Mouse (Mus musculus) limb, embryonic 13.5 days (tissue): ENCODE measurements around the gene Lrg1. TPM values are rescaled to one million over a fixed set of nuclear protein-coding genes. Genes with fewer than 3 reads are reported as not detected.

Experiments used
- ATAC-seq: fragments of 200-750 bp; cut with Nextera tagmentation; 2 replicates; pipeline ENCODE4 v1.8.0; 2017; ENCODE audit warnings: low read depth, moderate number of reproducible peaks, moderate TSS enrichment; ENCODE audit not compliant: low FRiP score
- H3K27ac ChIP-seq: fragments of 300-500 bp; sonication (generic); 2 replicates; pipeline ENCODE4 v1.5.1; 2015; ENCODE audit warnings: inconsistent platforms, mild to moderate bottlenecking, moderate library complexity
- H3K27me3 ChIP-seq: fragments of 300-500 bp; sonication (generic); 2 replicates; pipeline ENCODE4 v1.6.1; 2015; ENCODE audit warnings: mild to moderate bottlenecking, inconsistent platforms
- H3K36me3 ChIP-seq: fragments of 300-500 bp; sonication (generic); 2 replicates; pipeline ENCODE4 v1.6.1; 2015; ENCODE audit warnings: inconsistent platforms, mild to moderate bottlenecking, moderate library complexity
- H3K4me1 ChIP-seq: fragments of 300-500 bp; sonication (generic); 2 replicates; pipeline ENCODE4 v1.6.1; 2015; ENCODE audit warnings: inconsistent platforms
- H3K4me2 ChIP-seq: fragments of 300-500 bp; sonication (generic); replicated peaks from 2 replicates; pipeline ENCODE4 v1.6.1; 2015; ENCODE audit warnings: inconsistent platforms, mild to moderate bottlenecking, moderate library complexity
- H3K4me3 ChIP-seq: fragments of 300-500 bp; sonication (generic); 2 replicates; pipeline ENCODE4 v1.5.1; 2015; ENCODE audit warnings: moderate library complexity, mild to moderate bottlenecking, inconsistent platforms
- H3K9ac ChIP-seq: fragments of 300-500 bp; sonication (generic); 2 replicates; pipeline ENCODE4 v1.6.1; 2015; ENCODE audit warnings: mild to moderate bottlenecking, inconsistent platforms
- H3K9me3 ChIP-seq: fragments of 300-500 bp; sonication (generic); 2 replicates; pipeline ENCODE4 v1.6.1; 2016; ENCODE audit warnings: inconsistent platforms
- WGBS: fragments of 180-500 bp; shearing (Covaris S2); methylation state at CpG from one replicate; pipeline ENCODE4 v1.1.7; 2015; 5-methylcytosine and 5-hydroxymethylcytosine counted together
- polyA plus RNA-seq: library from polyadenylated mRNA; unstranded; fragments of >200 nt; fragmentation: Nextera tagmentation; extraction: Ambion mirVana; gene quantifications from 2 replicates; pipeline ENCODE4 v1.2.1, GENCODE M21; 2015

Gene Lrg1
- polyA plus RNA-seq, 1 experiment from 2014 or later = 0.37 TPM

GRCm38 (mm10) chr17:56133457-56134363 lies 11.9 kb upstream of the Lrg1 start:
- Histone ChIP-seq H3K4me2 (peak overlapping the region; percentile 67), H3K4me1 (peaks cover 25% of the 10 kb centered on the region), H3K9ac (peak overlapping the region; percentile 48; the same call in 1 of the 2 replicates), H3K27me3 (peaks cover 32% of the 10 kb centered on the region), H3K4me3 (peak overlapping the region; percentile 34), H3K9me3 (no peaks in the 10 kb centered on the region), H3K27ac (no peak overlapping the region), H3K36me3 (no peaks in the 10 kb centered on the region; the same call in none of the 2 replicates)
- 22% methylated on average over 19 of the region's 21 CpGs for WGBS
- ATAC-seq = peak; percentile 41; the same call in 1 of the 2 replicates

DNA sequence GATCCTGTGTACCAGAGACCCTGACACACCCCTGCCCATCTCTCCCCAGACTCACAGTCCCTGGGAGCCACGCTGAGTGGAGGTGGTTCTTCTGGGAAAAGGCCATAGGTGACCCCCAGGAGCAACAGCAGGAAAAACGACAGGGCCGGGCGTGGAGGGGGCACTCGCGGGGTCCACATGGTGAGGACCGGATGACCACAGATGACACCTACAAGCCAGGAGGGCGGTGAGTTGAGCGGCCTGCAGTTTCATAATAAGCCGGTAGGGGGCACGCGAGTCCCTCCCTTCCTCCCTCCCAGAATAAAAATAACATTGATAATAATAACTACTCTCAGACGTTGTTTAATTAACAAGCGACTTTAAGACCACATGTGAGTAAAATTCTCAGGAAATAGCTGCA lies 10.9 kb upstream of the Lrg1 start:
- H3K9me3 ChIP-seq = no peaks in the 10 kb centered on the region
- H3K4me3 ChIP-seq = no peak overlapping the region
- no peak overlapping the region for H3K27ac ChIP-seq
- no peak overlapping the region for H3K9ac ChIP-seq
- no peak overlapping the region for H3K4me2 ChIP-seq
- 7% methylated on average over 14 of the region's 14 CpGs for WGBS
- no peaks in the 10 kb centered on the region; the same call in none of the 2 replicates for H3K36me3 ChIP-seq
- H3K27me3 ChIP-seq = peaks cover 22% of the 10 kb centered on the region
- no peak for ATAC-seq
- peaks cover 18% of the 10 kb centered on the region for H3K4me1 ChIP-seq

DNA sequence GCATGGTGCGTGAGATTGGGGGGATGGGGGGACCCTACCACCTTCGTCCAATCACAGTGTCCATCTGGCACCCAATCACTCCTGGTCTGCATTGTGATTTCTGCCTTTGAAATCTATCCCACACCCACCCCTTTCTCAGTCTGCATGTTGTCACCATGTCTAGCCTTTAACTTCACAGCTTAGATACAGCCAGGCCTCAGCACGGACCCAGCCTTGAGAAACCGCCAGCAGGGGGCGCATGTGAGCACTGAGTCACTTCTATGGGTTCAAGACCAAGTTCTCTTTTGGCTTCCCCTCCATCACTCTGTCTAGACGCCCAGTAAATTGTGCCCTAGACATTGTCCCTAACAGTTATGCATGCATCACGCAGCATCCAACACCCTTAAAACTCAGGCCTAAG lies 10.0 kb upstream of the Lrg1 start:
- Histone ChIP-seq H3K27me3 (peaks cover 14% of the 10 kb centered on the region), H3K4me2 (no peak overlapping the region), H3K9ac (no peak overlapping the region), H3K4me3 (no peak overlapping the region), H3K4me1 (peaks cover 18% of the 10 kb centered on the region), H3K9me3 (no peaks in the 10 kb centered on the region), H3K36me3 (no peaks in the 10 kb centered on the region; the same call in none of the 2 replicates), H3K27ac (no peak overlapping the region)
- 43% methylated on average over 7 of the region's 7 CpGs for WGBS
- no peak for ATAC-seq

DNA sequence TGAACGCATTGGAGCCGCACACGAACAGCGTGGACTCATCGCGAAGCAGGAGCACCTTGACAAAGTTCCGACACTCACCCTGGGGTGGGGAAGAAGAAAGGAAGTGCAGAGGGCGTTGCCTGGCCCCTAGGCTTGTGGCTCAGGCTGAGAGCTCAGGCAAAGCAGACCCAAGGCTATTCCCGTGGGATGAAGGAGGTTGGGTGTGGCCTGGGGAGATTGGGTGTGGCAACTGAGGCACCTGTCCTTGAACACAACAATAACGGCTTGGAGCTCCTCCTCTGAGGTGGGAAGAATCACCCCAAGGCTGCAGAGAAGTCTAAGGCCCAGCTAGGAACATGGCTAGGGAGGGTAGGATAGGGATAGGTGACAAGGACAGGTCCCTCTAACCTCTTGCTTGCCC lies 9.3 kb upstream of the Lrg1 start:
- Histone ChIP-seq H3K4me3 (no peak overlapping the region), H3K27ac (no peak overlapping the region), H3K4me1 (peaks cover 18% of the 10 kb centered on the region), H3K9ac (no peak overlapping the region), H3K9me3 (no peaks in the 10 kb centered on the region), H3K27me3 (peaks cover 18% of the 10 kb centered on the region), H3K4me2 (no peak overlapping the region), H3K36me3 (no peaks in the 10 kb centered on the region; the same call in none of the 2 replicates)
- 94% methylated on average over 10 of the region's 10 CpGs for WGBS
- ATAC-seq = no peak

- no peak for ATAC-seq
- Histone ChIP-seq H3K36me3 (no peaks in the 10 kb centered on the region; the same call in none of the 2 replicates), H3K27ac (no peak overlapping the region), H3K27me3 (peaks cover 35% of the 10 kb centered on the region), H3K4me3 (no peak overlapping the region), H3K4me1 (peaks cover 13% of the 10 kb centered on the region; the same call in 1 of the 2 replicates), H3K9me3 (peaks cover 1% of the 10 kb centered on the region), H3K4me2 (no peak overlapping the region), H3K9ac (no peak overlapping the region)
- WGBS = 80% methylated on average over 15 of the region's 15 CpGs
These were observed 6.4 kb upstream of the Lrg1 start for GRCm38 (mm10) chr17:56128246-56128645.

DNA sequence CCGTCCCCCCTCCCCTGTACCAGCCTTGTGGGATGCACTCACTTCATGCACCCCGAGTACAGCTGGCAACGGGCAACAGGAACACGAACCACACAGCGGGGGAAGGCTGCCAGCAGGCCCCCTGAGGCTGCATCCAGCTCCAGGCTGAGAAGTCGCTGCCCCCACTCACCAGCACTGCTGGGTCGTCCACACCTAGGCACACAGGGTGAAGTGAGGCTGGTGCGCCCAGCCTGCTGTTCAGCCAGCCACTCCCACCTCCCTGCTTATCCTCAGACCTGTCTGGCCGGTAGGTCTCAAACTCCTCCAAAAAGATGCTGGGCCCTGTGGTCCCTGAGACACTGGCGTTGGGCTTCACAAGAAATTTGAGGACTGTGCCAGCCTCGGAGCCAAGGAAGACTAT lies 4.4 kb upstream of the Lrg1 start:
- no peak overlapping the region for H3K27ac ChIP-seq
- peaks cover 8% of the 10 kb centered on the region for H3K36me3 ChIP-seq
- H3K9ac ChIP-seq = no peak overlapping the region
- H3K4me3 ChIP-seq = no peak overlapping the region
- peaks cover 56% of the 10 kb centered on the region for H3K27me3 ChIP-seq
- peaks cover 12% of the 10 kb centered on the region; the same call in 1 of the 2 replicates for H3K4me1 ChIP-seq
- no peak overlapping the region for H3K4me2 ChIP-seq
- no peak for ATAC-seq
- WGBS = 65% methylated on average over 11 of the region's 11 CpGs
- H3K9me3 ChIP-seq = peaks cover 17% of the 10 kb centered on the region

GRCm38 (mm10) chr17:56125276-56125630 lies 3.5 kb upstream of the Lrg1 start:
- Histone ChIP-seq H3K9me3 (peaks cover 17% of the 10 kb centered on the region), H3K36me3 (peaks cover 8% of the 10 kb centered on the region), H3K27ac (no peak overlapping the region), H3K4me3 (no peak overlapping the region), H3K9ac (no peak overlapping the region), H3K4me2 (no peak overlapping the region), H3K4me1 (peaks cover 16% of the 10 kb centered on the region), H3K27me3 (peaks cover 65% of the 10 kb centered on the region)
- ATAC-seq = no peak
- WGBS = 90% methylated on average over 4 of the region's 4 CpGs

DNA sequence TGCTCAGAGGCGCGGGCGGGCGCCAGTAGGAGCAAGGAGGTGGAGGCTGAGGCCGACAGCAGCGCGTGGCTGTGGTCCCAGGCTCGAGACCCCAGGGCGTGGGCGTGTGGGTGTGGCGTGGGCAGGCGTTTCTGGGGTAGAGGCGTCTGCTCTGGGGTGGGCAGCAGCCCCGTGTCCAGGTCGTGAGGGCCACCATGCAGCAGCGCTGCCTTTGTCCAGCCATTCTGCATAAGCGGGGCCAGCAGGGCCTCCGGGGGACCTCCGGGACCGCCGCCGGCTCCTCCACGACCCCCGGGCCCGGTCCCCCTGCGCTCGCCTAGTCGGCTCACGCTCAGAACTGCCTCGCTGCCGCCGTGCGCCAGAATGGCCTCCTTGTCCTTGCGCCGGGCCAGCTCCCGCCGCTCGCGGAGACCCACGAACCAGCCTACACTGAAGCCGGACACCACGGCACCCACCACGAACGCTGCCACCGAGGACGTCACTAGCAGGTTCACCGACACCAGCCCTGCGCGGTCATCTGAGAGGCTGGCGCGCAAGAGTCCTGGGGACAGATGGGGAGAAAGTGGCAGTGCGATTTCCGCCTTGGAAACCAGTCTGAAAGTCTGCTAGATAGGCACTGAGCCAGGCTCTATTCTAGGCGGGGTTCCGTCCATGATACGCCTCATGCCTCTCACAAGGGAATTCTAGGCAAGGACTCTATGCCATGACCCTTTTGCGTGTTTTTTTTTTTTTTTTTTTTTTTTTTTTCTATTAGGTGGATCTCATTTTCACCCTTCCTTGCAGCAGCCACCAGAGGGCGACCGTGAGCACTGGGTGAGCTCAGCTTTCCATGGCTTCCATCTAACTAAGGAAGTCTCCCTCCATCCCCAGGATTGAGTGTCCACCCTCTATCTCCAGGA lies 2.8 kb upstream of the Lrg1 start:
- peak overlapping the region; percentile 77 for H3K4me2 ChIP-seq
- H3K9ac ChIP-seq = peak overlapping the region; percentile 68
- H3K4me1 ChIP-seq = peaks cover 22% of the 10 kb centered on the region
- peaks cover 8% of the 10 kb centered on the region for H3K36me3 ChIP-seq
- H3K9me3 ChIP-seq = peaks cover 17% of the 10 kb centered on the region
- peaks cover 71% of the 10 kb centered on the region for H3K27me3 ChIP-seq
- no peak for ATAC-seq
- peak overlapping the region; percentile 46 for H3K4me3 ChIP-seq
- no peak overlapping the region for H3K27ac ChIP-seq
- 9% methylated on average over 50 of the region's 59 CpGs for WGBS

DNA sequence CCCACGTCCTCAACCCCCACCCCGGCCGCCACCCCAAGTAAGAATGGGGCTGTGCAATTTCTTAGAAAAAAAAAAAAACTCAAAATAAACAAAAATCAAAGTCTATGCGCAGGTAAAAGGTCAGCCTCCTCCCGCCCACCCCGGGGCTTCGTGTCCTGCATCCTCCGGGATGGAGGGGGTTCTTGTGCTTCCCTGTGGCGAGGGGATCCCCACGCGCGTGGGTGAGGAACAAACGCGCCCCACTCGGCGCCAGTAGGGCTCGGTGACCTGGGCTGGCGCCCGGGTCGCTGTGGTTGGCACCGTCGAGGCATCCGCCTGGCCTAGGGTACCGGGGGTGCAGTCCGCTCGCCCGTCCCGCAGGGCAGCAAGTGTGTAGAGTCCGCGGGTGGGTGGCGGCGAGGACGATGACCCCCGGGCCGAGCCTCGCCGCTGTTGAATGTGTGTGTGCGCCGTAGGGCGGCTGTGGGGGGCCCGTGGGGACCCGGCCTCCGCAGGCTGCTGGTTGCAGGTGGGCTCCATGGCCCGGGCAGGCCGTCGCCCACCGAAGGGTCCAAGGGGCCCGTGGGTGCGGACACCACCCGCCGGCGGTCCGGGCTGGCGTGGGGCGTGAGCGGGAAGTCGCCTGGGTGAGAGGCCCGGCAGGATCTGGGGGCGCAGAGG lies 2.0 kb upstream of the Lrg1 start:
- Histone ChIP-seq H3K4me3 (peak overlapping the region; percentile 46), H3K9ac (peak overlapping the region; percentile 68), H3K36me3 (peaks cover 8% of the 10 kb centered on the region), H3K4me2 (peak overlapping the region; percentile 77), H3K4me1 (peaks cover 24% of the 10 kb centered on the region), H3K9me3 (peaks cover 17% of the 10 kb centered on the region), H3K27ac (no peak overlapping the region), H3K27me3 (peaks cover 80% of the 10 kb centered on the region)
- 41% methylated on average over 59 of the region's 59 CpGs for WGBS
- no peak for ATAC-seq

- 85% methylated on average over 12 of the region's 12 CpGs for WGBS
These were observed 1.4 kb upstream of the Lrg1 start for GRCm38 (mm10) chr17:56123161-56123560.

DNA sequence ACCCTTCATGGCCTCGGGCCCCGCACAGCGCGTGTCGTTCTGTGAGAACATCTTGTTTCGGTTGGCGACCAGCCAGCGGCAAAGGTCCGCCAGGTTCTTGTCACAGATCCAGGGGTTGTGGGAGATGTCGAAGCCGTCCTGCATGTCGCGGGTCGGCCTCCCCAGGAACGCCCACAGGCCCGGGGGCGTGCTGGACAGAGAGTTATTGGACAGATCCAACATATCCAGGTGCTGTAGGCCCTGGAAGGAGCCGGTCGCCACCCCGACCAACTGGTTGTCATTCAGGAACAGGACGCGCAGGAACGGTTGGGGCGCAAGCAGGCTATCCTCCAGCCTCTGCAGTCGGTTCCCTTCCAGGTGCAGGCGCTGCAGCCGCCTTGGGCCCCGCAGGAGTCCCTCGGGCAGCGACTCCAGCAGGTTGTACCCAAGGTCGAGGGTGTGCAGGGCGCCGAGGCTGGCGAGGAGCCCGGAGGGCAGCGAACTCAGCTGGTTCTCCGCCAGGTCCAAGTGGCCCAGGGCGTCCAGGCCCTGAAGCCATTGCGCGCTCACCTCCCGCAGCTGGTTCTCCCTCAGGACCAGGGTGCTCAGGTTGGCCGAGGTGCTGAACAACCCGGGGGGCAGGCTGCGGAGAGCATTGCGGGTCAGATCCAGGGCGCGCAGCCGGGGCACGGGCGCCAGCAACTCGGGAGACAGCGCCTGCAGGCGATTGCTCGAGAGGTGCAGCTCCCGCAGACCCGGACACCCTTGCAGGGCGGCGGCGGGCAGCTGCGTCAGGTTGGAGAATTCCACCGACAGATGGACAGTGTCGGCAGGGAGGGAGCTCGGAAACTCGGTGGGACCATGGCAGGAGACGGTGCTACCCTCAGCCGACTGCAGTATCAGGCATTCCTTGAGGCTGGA lies 1.6 kb downstream of the Lrg1 start:
- ATAC-seq = no peak
- Histone ChIP-seq H3K27me3 (peaks cover 100% of the 10 kb centered on the region), H3K27ac (no peak overlapping the region), H3K4me2 (peak overlapping the region; percentile 45), H3K9me3 (peaks cover 17% of the 10 kb centered on the region), H3K4me3 (peak overlapping the region; percentile 22), H3K36me3 (peaks cover 8% of the 10 kb centered on the region), H3K4me1 (peaks cover 30% of the 10 kb centered on the region), H3K9ac (peak overlapping the region; percentile 35; the same call in 1 of the 2 replicates)
- WGBS = 6% methylated on average over 66 of the region's 66 CpGs

More at GRCm38 (mm10) chr17:56123161-56123560, 1.4 kb upstream of the Lrg1 start:
- ATAC-seq = no peak
- Histone ChIP-seq H3K27me3 (peaks cover 86% of the 10 kb centered on the region), H3K27ac (no peak overlapping the region), H3K9me3 (peaks cover 17% of the 10 kb centered on the region), H3K9ac (no peak overlapping the region), H3K36me3 (peaks cover 8% of the 10 kb centered on the region), H3K4me1 (peaks cover 24% of the 10 kb centered on the region), H3K4me2 (no peak overlapping the region), H3K4me3 (no peak overlapping the region)
